Mouse (Mus musculus) liver, embryonic 14.5 days (tissue): ENCODE results near the gene Socs5. TPM values are rescaled to one million over a fixed set of nuclear protein-coding genes. Genes with fewer than 3 reads are reported as not detected.

Source experiments
- ATAC-seq: fragments of 200-750 bp; cut with Nextera tagmentation; 2 replicates; pipeline ENCODE4 v1.8.0; 2017; ENCODE audit warnings: moderate number of reproducible peaks, mild to moderate bottlenecking, moderate library complexity; ENCODE audit not compliant: insufficient read depth
- DNase-seq, 3 experiments: peaks; one replicate each; pipeline ENCODE4 v3.0.0-alpha.2; 2012 to 2013; ENCODE audit warnings: low read depth in 3 of 3, low spot score in 3 of 3
- H3K27ac ChIP-seq: fragments of 300-500 bp; sonication (generic); 2 replicates; pipeline ENCODE4 v1.5.1; 2014; ENCODE audit warnings: moderate library complexity, mild to moderate bottlenecking, control low read depth, inconsistent platforms
- H3K27me3 ChIP-seq: fragments of 300-500 bp; sonication (generic); 2 replicates; pipeline ENCODE4 v1.6.1; 2014; ENCODE audit warnings: mild to moderate bottlenecking, low read length, moderate library complexity; ENCODE audit not compliant: control insufficient read depth, insufficient read depth
- H3K36me3 ChIP-seq: fragments of 300-500 bp; sonication (generic); replicated peaks from 2 replicates; pipeline ENCODE4 v1.6.1; 2014; ENCODE audit warnings: low read depth; ENCODE audit not compliant: control insufficient read depth, insufficient read depth
- H3K4me1 ChIP-seq, 2 experiments: fragments of 200-500 bp in 1 of 2; fragments of 300-500 bp in 1 of 2; sonication (generic) in 1 of 2; replicated peaks; 2 replicates each; pipeline ENCODE4 v1.6.1; 2012 to 2014; ENCODE audit warnings: antibody characterized with exemption in 1 of 2, inconsistent platforms in 1 of 2, low read length in 1 of 2; ENCODE audit not compliant: control insufficient read depth in 2 of 2, insufficient read depth in 2 of 2
- H3K4me2 ChIP-seq: fragments of 300-500 bp; sonication (generic); 2 replicates; pipeline ENCODE4 v1.6.1; 2014; ENCODE audit warnings: low read depth, mild to moderate bottlenecking, control low read depth, moderate library complexity
- H3K4me3 ChIP-seq, 2 experiments: fragments of 200-500 bp in 1 of 2; fragments of 300-500 bp in 1 of 2; sonication (generic) in 1 of 2; 2 replicates each; pipeline ENCODE4 v1.5.1; 2012 to 2014; ENCODE audit warnings: low read depth in 2 of 2, low read length in 2 of 2, mild to moderate bottlenecking in 2 of 2, control low read depth in 1 of 2, inconsistent platforms in 1 of 2, moderate library complexity in 1 of 2; ENCODE audit not compliant: insufficient read depth in 1 of 2
- H3K9ac ChIP-seq: fragments of 300-500 bp; sonication (generic); replicated peaks from 2 replicates; pipeline ENCODE4 v1.6.1; 2014; ENCODE audit warnings: mild to moderate bottlenecking, control low read depth, moderate library complexity
- H3K9me3 ChIP-seq: fragments of 300-500 bp; sonication (generic); 2 replicates; pipeline ENCODE4 v1.6.1; 2016; ENCODE audit warnings: low read length, mixed read lengths; ENCODE audit not compliant: control insufficient read depth
- CTCF ChIP-seq: IDR thresholded peaks from 2 replicates; pipeline ENCODE4 v1.5.1; 2016; ENCODE audit warnings: antibody characterized with exemption, low read depth, control low read depth
- EP300 ChIP-seq: IDR thresholded peaks from 2 replicates; pipeline ENCODE4 v1.6.1; 2016; ENCODE audit warnings: antibody characterized with exemption, low read depth
- WGBS: fragments of 180-500 bp; shearing (Covaris S2); extraction: QIAGEN DNeasy Blood & Tissue Kit; methylation state at CpG from one replicate; pipeline ENCODE4 v1.1.7; 2014; ENCODE audit not compliant: insufficient replicate concordance; 5-methylcytosine and 5-hydroxymethylcytosine counted together
- polyA plus RNA-seq, 2 experiments: library from polyadenylated mRNA; depleted of rRNA in 1 of 2; stranded (reverse) in 1 of 2; unstranded in 1 of 2; fragments of >200 nt; fragmentation: Nextera tagmentation in 1 of 2; extraction: Ambion mirVana in 1 of 2; gene quantifications; 2 replicates each; pipeline versions ENCODE4 v1.2.1 to v1.2.3; 2012 to 2014

Socs5 gene
- polyA plus RNA-seq, 2 experiments = 1.6 TPM

- no peak for TF ChIP-seq CTCF
- no peak for TF ChIP-seq EP300
- H3K27ac ChIP-seq = no peak overlapping the region
These were observed 71.4 kb downstream of the Socs5 start for GRCm38 (mm10) chr17:87178596-87179590.

GRCm38 (mm10) chr17:87179939-87180550 is 72.6 kb downstream of the Socs5 start:
- no peak overlapping the region for H3K9ac ChIP-seq
- 0 out of 4 replicates have a peak, but pooled peaks cover 0 to 1% of the 10 kb centered on the region in 2 experiments for H3K4me1 ChIP-seq
- TF ChIP-seq CTCF (no peak), EP300 (no peak)
- H3K27me3 ChIP-seq = no peaks in the 10 kb centered on the region
- no peak overlapping the region for H3K27ac ChIP-seq
- no peak for ATAC-seq
- 28% methylated on average over 9 of the region's 9 CpGs for WGBS
- no peak overlapping the region for H3K4me2 ChIP-seq
- H3K9me3 ChIP-seq = no peaks in the 10 kb centered on the region; the same call in 1 of the 2 replicates
- H3K4me3 ChIP-seq = no peak overlapping the region
- no peaks in the 10 kb centered on the region for H3K36me3 ChIP-seq
- no peak for DNase-seq

More at GRCm38 (mm10) chr17:87178596-87179590, 71.4 kb downstream of the Socs5 start:
- Histone ChIP-seq H3K4me1 (0 out of 4 replicates have a peak, but pooled peaks cover 0 to 1% of the 10 kb centered on the region in 2 experiments), H3K9me3 (no peaks in the 10 kb centered on the region; the same call in 1 of the 2 replicates), H3K27me3 (no peaks in the 10 kb centered on the region), H3K9ac (no peak overlapping the region), H3K36me3 (no peaks in the 10 kb centered on the region), H3K4me2 (no peak overlapping the region), H3K4me3 (no peak overlapping the region)
- DNase-seq = no peak
- 63% methylated on average over 16 of the region's 16 CpGs for WGBS
- ATAC-seq = no peak

- DNase-seq (no peak), ATAC-seq (no peak)
- Histone ChIP-seq H3K4me2 (no peak overlapping the region), H3K9me3 (no peaks in the 10 kb centered on the region; the same call in 1 of the 2 replicates), H3K4me1 (0 out of 4 replicates have a peak, but pooled peaks cover 0 to 1% of the 10 kb centered on the region in 2 experiments), H3K4me3 (no peak overlapping the region), H3K27me3 (no peaks in the 10 kb centered on the region), H3K36me3 (no peaks in the 10 kb centered on the region), H3K27ac (no peak overlapping the region), H3K9ac (no peak overlapping the region)
- TF ChIP-seq CTCF (no peak), EP300 (no peak)
- 12% methylated on average over 8 of the region's 8 CpGs for WGBS
These were observed 74.3 kb downstream of the Socs5 start for GRCm38 (mm10) chr17:87181683-87182346.

GRCm38 (mm10) chr17:87185461-87186066 is 78.1 kb downstream of the Socs5 start:
- TF ChIP-seq EP300 = no peak
- no peak for TF ChIP-seq CTCF
- Histone ChIP-seq H3K27ac (no peak overlapping the region), H3K9me3 (no peaks in the 10 kb centered on the region; the same call in 1 of the 2 replicates), H3K36me3 (no peaks in the 10 kb centered on the region), H3K27me3 (no peaks in the 10 kb centered on the region), H3K4me3 (no peak overlapping the region), H3K4me2 (no peak overlapping the region), H3K9ac (no peak overlapping the region), H3K4me1 (0 out of 4 replicates have a peak, but pooled peaks cover 0 to 1% of the 10 kb centered on the region in 2 experiments)
- WGBS = 15% methylated on average over 11 of the region's 11 CpGs
- no peak for DNase-seq
- no peak for ATAC-seq
